Mouse (Mus musculus) kidney, adult 2 months (tissue): Measurements from ENCODE around the gene Car3.

ENCODE experiments used
- CTCF ChIP-seq: fragments of 200-500 bp; conservative IDR thresholded peaks from 2 replicates; pipeline ENCODE4 v1.5.1; 2011; ENCODE audit warnings: low read depth, mild to moderate bottlenecking, control low read depth, low read length, moderate library complexity, mixed read lengths; ENCODE audit not compliant: insufficient read depth, insufficient read length
- POLR2A ChIP-seq: fragments of 200-500 bp; IDR thresholded peaks from one replicate; pipeline ENCODE4 v1.6.1; 2011; ENCODE audit warnings: low read depth, low read length, control low read depth

DNA sequence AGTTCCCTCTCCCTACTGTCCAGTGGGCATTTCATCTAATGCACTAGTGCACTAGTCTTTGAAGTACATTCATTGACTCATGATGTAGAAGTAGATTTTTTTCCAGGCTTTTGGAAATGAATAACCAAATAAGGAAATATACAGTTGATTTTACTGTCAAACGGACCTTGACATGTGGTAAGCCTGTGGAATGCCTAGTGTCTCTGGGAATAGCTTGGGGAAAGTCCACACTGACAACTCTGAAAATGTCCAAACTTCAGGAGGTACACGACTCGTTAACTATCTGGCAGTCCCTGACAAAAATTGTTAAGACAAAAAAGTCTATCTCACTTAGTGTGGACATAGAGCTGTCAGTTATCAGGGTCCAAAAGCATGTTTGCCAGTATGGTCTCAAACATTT is 40.9 kb downstream of the Car3 start:
- TF ChIP-seq CTCF = no peak
- TF ChIP-seq POLR2A = no peak
